Mouse (Mus musculus): ENCODE measurements around the gene Hivep2. TPM values are rescaled to one million over a fixed set of nuclear protein-coding genes. Genes with fewer than 3 reads are reported as not detected.

The Hivep2 gene
- total RNA-seq, 1 experiment, result 2.3 TPM

DNA sequence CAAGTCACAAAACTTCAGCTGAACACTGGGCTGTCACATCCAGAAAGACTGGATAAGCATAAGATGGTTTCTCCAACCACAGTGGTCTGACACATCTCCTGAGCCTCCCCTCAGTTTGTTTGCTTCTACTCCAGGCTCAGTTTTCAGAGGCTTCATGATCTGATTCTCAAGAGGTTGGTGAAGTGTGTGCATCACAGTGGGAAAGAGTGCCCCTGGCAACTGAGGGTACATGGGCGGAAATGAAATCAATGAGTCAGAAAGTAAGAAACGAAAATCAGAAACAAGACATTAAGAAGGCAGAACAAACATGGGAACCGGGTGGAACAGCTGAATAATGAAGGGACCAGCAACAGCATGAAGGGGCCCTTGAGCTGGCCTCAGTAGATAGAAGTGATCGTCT, 31.5 kb downstream of the Hivep2 start:
- no peak overlapping the region for H3K27ac ChIP-seq (ENCODE audit: insufficient read depth, low read depth, low read length, poor library complexity, severe bottlenecking)
- in situ Hi-C loops (cut with MboI; ENCODE audit: low sequenced_read_pairs in 2 of 2, unreplicated experiment in 2 of 2), result no loop called here
- no peak overlapping the region for H3K4me3 ChIP-seq (ENCODE audit: insufficient read depth in 1 of 2, low read depth in 1 of 2, low read length in 2 of 2, poor library complexity in 1 of 2, severe bottlenecking in 1 of 2)
- no peak for TF ChIP-seq ZC3H11A (IDR thresholded peaks at IDR 0.05; ENCODE audit: borderline replicate concordance, low read depth, low read length)
- no peak for TF ChIP-seq CHD2 (IDR thresholded peaks at IDR 0.05; ENCODE audit: low read depth, low read length)
- no peak for TF ChIP-seq HCFC1 (IDR thresholded peaks at IDR 0.05; ENCODE audit: borderline replicate concordance, insufficient read depth, low read length)
- no peak for TF ChIP-seq ZNF384 (IDR thresholded peaks at IDR 0.05; ENCODE audit: low read depth, low read length)
- H3K9me3 ChIP-seq (ENCODE audit: control insufficient read depth, insufficient read depth, low read depth, low read length), result no peaks in the 10 kb centered on the region
- no peak overlapping the region for H3K9ac ChIP-seq (ENCODE audit: insufficient read depth, low read depth, low read length, poor library complexity, severe bottlenecking)
- no peak for DNase-seq (ENCODE audit: low read depth, low spot score)
- H3K4me1 ChIP-seq (ENCODE audit: control insufficient read depth in 2 of 2, insufficient read depth in 2 of 2, low read length in 2 of 2, poor library complexity in 1 of 2), result no peaks in the 10 kb centered on the region
- no peaks in the 10 kb centered on the region for H3K36me3 ChIP-seq (ENCODE audit: control insufficient read depth, insufficient read depth, low read length, poor library complexity, severe bottlenecking)

GRCm38 (mm10) chr10:14004769-14005517, 39.1 kb downstream of the Hivep2 start:
- no peak overlapping the region for H3K4me3 ChIP-seq (ENCODE audit: insufficient read depth in 1 of 2, low read depth in 1 of 2, low read length in 2 of 2, poor library complexity in 1 of 2, severe bottlenecking in 1 of 2)
- no peak overlapping the region for H3K27ac ChIP-seq (ENCODE audit: insufficient read depth, low read depth, low read length, poor library complexity, severe bottlenecking)
- no peaks in the 10 kb centered on the region for H3K36me3 ChIP-seq (ENCODE audit: control insufficient read depth, insufficient read depth, low read length, poor library complexity, severe bottlenecking)
- no peak for DNase-seq (ENCODE audit: low read depth, low spot score)
- H3K9me3 ChIP-seq (ENCODE audit: control insufficient read depth, insufficient read depth, low read depth, low read length), result no peaks in the 10 kb centered on the region
- no peaks in the 10 kb centered on the region for H3K4me1 ChIP-seq (ENCODE audit: control insufficient read depth in 2 of 2, insufficient read depth in 2 of 2, low read length in 2 of 2, poor library complexity in 1 of 2)
- in situ Hi-C loops (cut with MboI; ENCODE audit: low sequenced_read_pairs in 2 of 2, unreplicated experiment in 2 of 2), result no loop called here
- H3K9ac ChIP-seq (ENCODE audit: insufficient read depth, low read depth, low read length, poor library complexity, severe bottlenecking), result no peak overlapping the region
- no peak for TF ChIP-seq ZNF384 (IDR thresholded peaks at IDR 0.05; ENCODE audit: low read depth, low read length)

GRCm38 (mm10) chr10:14009721-14010120, 43.8 kb downstream of the Hivep2 start:
- Histone ChIP-seq H3K36me3 (ENCODE audit: control insufficient read depth, insufficient read depth, low read length, poor library complexity, severe bottlenecking) (no peaks in the 10 kb centered on the region), H3K9me3 (ENCODE audit: control insufficient read depth, insufficient read depth, low read depth, low read length) (no peaks in the 10 kb centered on the region), H3K4me3 (ENCODE audit: insufficient read depth in 1 of 2, low read depth in 1 of 2, low read length in 2 of 2, poor library complexity in 1 of 2, severe bottlenecking in 1 of 2) (no peak overlapping the region), H3K4me1 (ENCODE audit: control insufficient read depth in 2 of 2, insufficient read depth in 2 of 2, low read length in 2 of 2, poor library complexity in 1 of 2) (no peaks in the 10 kb centered on the region), H3K9ac (ENCODE audit: insufficient read depth, low read depth, low read length, poor library complexity, severe bottlenecking) (no peak overlapping the region), H3K27ac (ENCODE audit: insufficient read depth, low read depth, low read length, poor library complexity, severe bottlenecking) (no peak overlapping the region)
- no peak for TF ChIP-seq CHD2 (IDR thresholded peaks at IDR 0.05; ENCODE audit: low read depth, low read length)
- no peak for TF ChIP-seq MAFK (IDR thresholded peaks at IDR 0.05; ENCODE audit: insufficient read depth, low read depth, low read length)
- TF ChIP-seq ZNF384 (IDR thresholded peaks at IDR 0.05; ENCODE audit: low read depth, low read length), result no peak
- TF ChIP-seq HCFC1 (IDR thresholded peaks at IDR 0.05; ENCODE audit: borderline replicate concordance, insufficient read depth, low read length), result no peak
- TF ChIP-seq ZC3H11A (IDR thresholded peaks at IDR 0.05; ENCODE audit: borderline replicate concordance, low read depth, low read length), result no peak
- no peak for DNase-seq (ENCODE audit: low read depth, low spot score)
- in situ Hi-C loops (cut with MboI; ENCODE audit: low sequenced_read_pairs in 2 of 2, unreplicated experiment in 2 of 2), result no loop called here

DNA sequence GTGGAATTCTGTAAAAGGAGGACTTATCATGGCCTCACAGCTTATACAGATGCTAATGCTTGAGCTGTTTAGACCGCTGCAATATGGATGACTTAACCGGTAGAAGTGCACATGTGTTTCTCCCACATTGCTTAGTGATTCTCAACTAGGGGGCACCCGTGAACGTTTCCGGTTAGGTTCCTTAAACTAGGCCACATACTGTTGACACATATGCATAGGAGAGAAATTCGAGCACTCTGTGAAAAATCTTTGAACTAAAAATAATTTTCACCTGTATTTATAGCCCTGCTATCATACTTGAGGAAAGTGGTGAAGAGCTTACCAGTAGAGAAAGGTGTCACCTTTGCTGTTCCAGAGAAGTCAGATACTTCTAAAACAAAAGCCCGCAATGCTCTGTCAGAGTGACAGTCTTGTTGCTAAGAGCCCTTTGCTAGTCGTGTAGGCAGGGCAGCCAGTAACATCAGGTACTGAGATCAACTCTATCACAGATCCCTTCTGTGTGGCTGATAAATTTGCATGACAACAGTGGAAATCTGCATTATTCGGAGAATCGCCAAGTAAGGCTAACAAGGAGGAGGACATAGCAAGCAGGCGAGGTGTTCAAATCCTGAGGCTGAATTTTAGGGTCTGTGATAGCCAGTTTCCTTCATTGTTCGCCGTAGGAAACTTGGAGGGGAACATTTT, 50.6 kb downstream of the Hivep2 start:
- Histone ChIP-seq H3K9ac (ENCODE audit: insufficient read depth, low read depth, low read length, poor library complexity, severe bottlenecking) (no peak overlapping the region), H3K36me3 (ENCODE audit: control insufficient read depth, insufficient read depth, low read length, poor library complexity, severe bottlenecking) (no peaks in the 10 kb centered on the region), H3K9me3 (ENCODE audit: control insufficient read depth, insufficient read depth, low read depth, low read length) (no peaks in the 10 kb centered on the region), H3K4me1 (ENCODE audit: control insufficient read depth in 2 of 2, insufficient read depth in 2 of 2, low read length in 2 of 2, poor library complexity in 1 of 2) (peaks cover 8 to 10% of the 10 kb centered on the region in 2 experiments), H3K27ac (ENCODE audit: insufficient read depth, low read depth, low read length, poor library complexity, severe bottlenecking) (peak overlapping the region; percentile 12; the same call in 1 of the 2 replicates), H3K4me3 (ENCODE audit: insufficient read depth in 1 of 2, low read depth in 1 of 2, low read length in 2 of 2, poor library complexity in 1 of 2, severe bottlenecking in 1 of 2) (no peak overlapping the region)
- in situ Hi-C loops (cut with MboI; ENCODE audit: low sequenced_read_pairs in 2 of 2, unreplicated experiment in 2 of 2), result no loop called here
- TF ChIP-seq ZC3H11A (IDR thresholded peaks at IDR 0.05; ENCODE audit: borderline replicate concordance, low read depth, low read length) (no peak), CHD2 (IDR thresholded peaks at IDR 0.05; ENCODE audit: low read depth, low read length) (no peak), MAFK (IDR thresholded peaks at IDR 0.05; ENCODE audit: insufficient read depth, low read depth, low read length) (no peak)
- DNase-seq (ENCODE audit: low read depth, low spot score), result peak; percentile 20

Measured in ES-E14 (cell line).